Mouse (Mus musculus) liver, embryonic 13.5 days (tissue): ENCODE results near the gene Dok4. TPM values are rescaled to one million over a fixed set of nuclear protein-coding genes. Genes with fewer than 3 reads are reported as not detected.

ENCODE experiments used
- ATAC-seq: fragments of 200-750 bp; cut with Nextera tagmentation; 2 replicates; pipeline ENCODE4 v1.8.0; 2017; ENCODE audit warnings: low read depth, mild to moderate bottlenecking, moderate number of reproducible peaks, moderate library complexity
- DNase-seq: peaks from one replicate; pipeline ENCODE4 v3.0.0; 2022
- H3K27ac ChIP-seq: fragments of 300-500 bp; sonication (generic); 2 replicates; pipeline ENCODE4 v1.5.1; 2015; ENCODE audit warnings: moderate library complexity, mild to moderate bottlenecking, inconsistent platforms
- H3K27me3 ChIP-seq: fragments of 300-500 bp; sonication (generic); 2 replicates; pipeline ENCODE4 v1.6.1; 2015; ENCODE audit warnings: mild to moderate bottlenecking, inconsistent platforms
- H3K36me3 ChIP-seq: fragments of 300-500 bp; sonication (generic); 2 replicates; pipeline ENCODE4 v1.6.1; 2015; ENCODE audit warnings: mild to moderate bottlenecking, inconsistent platforms
- H3K4me1 ChIP-seq: fragments of 300-500 bp; sonication (generic); replicated peaks from 2 replicates; pipeline ENCODE4 v1.6.1; 2015; ENCODE audit warnings: inconsistent platforms
- H3K4me2 ChIP-seq: fragments of 300-500 bp; sonication (generic); 2 replicates; pipeline ENCODE4 v1.6.1; 2015; ENCODE audit warnings: inconsistent platforms, mild to moderate bottlenecking, moderate library complexity
- H3K4me3 ChIP-seq: fragments of 300-500 bp; sonication (generic); replicated peaks from 2 replicates; pipeline ENCODE4 v1.5.1; 2015; ENCODE audit warnings: mild to moderate bottlenecking, inconsistent platforms
- H3K9ac ChIP-seq: fragments of 300-500 bp; sonication (generic); 2 replicates; pipeline ENCODE4 v1.6.1; 2015; ENCODE audit warnings: mild to moderate bottlenecking, inconsistent platforms
- H3K9me3 ChIP-seq: fragments of 300-500 bp; sonication (generic); replicated peaks from 2 replicates; pipeline ENCODE4 v1.6.1; 2016; ENCODE audit warnings: inconsistent platforms
- WGBS: fragments of 180-500 bp; shearing (Covaris S2); methylation state at CpG from one replicate; pipeline ENCODE4 v1.1.7; 2015; ENCODE audit not compliant: insufficient replicate concordance; 5-methylcytosine and 5-hydroxymethylcytosine counted together
- polyA plus RNA-seq: library from polyadenylated mRNA; unstranded; fragments of >200 nt; fragmentation: Nextera tagmentation; extraction: Ambion mirVana; gene quantifications from 2 replicates; pipeline ENCODE4 v1.2.1, GENCODE M21; 2015

Dok4 gene
- polyA plus RNA-seq, result 9.3 and 9.8 TPM in 2 replicates

- DNase-seq, result peak; percentile 85
- H3K27me3 ChIP-seq, result peaks cover 38% of the 10 kb centered on the region
Observed at GRCm38 (mm10) chr8:94876197-94876730, at the start of gene Dok4. TSS of gene Dok4 (minus strand) at chr8:94876330.

GRCm38 (mm10) chr8:94923405-94923804, 47.3 kb upstream of the Dok4 start, which contains the start of gene Adgrg5:
TSS of gene Adgrg5 (plus strand) at chr8:94923694.
- peak within 1 kb of the TSS; percentile 46 for H3K4me2 ChIP-seq
- peaks cover 48% of the 10 kb centered on the region for H3K4me1 ChIP-seq
- H3K4me3 ChIP-seq, result no peak within 1 kb of the TSS
- H3K36me3 ChIP-seq, result no peaks in the 10 kb centered on the region
- no peak for ATAC-seq
- H3K9me3 ChIP-seq, result no peaks in the 10 kb centered on the region
- peak within 1 kb of the TSS; percentile 54; the same call in 1 of the 2 replicates for H3K9ac ChIP-seq
- peaks cover 2% of the 10 kb centered on the region for H3K27me3 ChIP-seq
- 32% methylated on average over 8 of the region's 8 CpGs for WGBS
- no peak for DNase-seq
- peak within 1 kb of the TSS; percentile 73 for H3K27ac ChIP-seq

More at GRCm38 (mm10) chr8:94876197-94876730, at the start of gene Dok4:
- Histone ChIP-seq H3K27ac (peak within 1 kb of the TSS; percentile 96), H3K4me3 (peak within 1 kb of the TSS; percentile 85), H3K4me1 (peaks cover 62% of the 10 kb centered on the region), H3K36me3 (no peaks in the 10 kb centered on the region; the same call in none of the 2 replicates), H3K9me3 (no peaks in the 10 kb centered on the region), H3K4me2 (peak within 1 kb of the TSS; percentile 90), H3K9ac (peak within 1 kb of the TSS; percentile 94)
- ATAC-seq, result peak; percentile 84
- WGBS, result under 1% methylated on average over 26 of the region's 37 CpGs

- DNase-seq (peak; percentile 40), ATAC-seq (peak; percentile 80)
- H3K36me3 ChIP-seq, result no peaks in the 10 kb centered on the region
- no peak overlapping the region for H3K4me3 ChIP-seq
- H3K4me1 ChIP-seq, result peaks cover 56% of the 10 kb centered on the region
- H3K9ac ChIP-seq, result peak overlapping the region; percentile 54; the same call in 1 of the 2 replicates
- H3K27ac ChIP-seq, result peak overlapping the region; percentile 73
- no peaks in the 10 kb centered on the region for H3K9me3 ChIP-seq
- H3K4me2 ChIP-seq, result peak overlapping the region; percentile 46
- WGBS, result 3% methylated on average over 8 of the region's 8 CpGs
- peaks cover 8% of the 10 kb centered on the region for H3K27me3 ChIP-seq
Observed at GRCm38 (mm10) chr8:94922602-94923001, 46.5 kb upstream of the Dok4 start.

GRCm38 (mm10) chr8:94922176-94922575, 46.0 kb upstream of the Dok4 start:
- peak overlapping the region; percentile 46; the same call in 1 of the 2 replicates for H3K4me2 ChIP-seq
- H3K4me1 ChIP-seq, result peaks cover 60% of the 10 kb centered on the region
- WGBS, result 38% methylated on average over 6 of the region's 6 CpGs
- no peak for DNase-seq
- ATAC-seq, result no peak
- no peaks in the 10 kb centered on the region for H3K36me3 ChIP-seq
- H3K27me3 ChIP-seq, result peaks cover 8% of the 10 kb centered on the region
- H3K4me3 ChIP-seq, result no peak overlapping the region
- H3K9me3 ChIP-seq, result no peaks in the 10 kb centered on the region
- H3K9ac ChIP-seq, result 0 out of 2 replicates have a peak overlapping the region, but pooled peaks have one; percentile 54
- peak overlapping the region; percentile 73 for H3K27ac ChIP-seq

- Histone ChIP-seq H3K27me3 (peaks cover 24% of the 10 kb centered on the region), H3K4me1 (peaks cover 85% of the 10 kb centered on the region), H3K4me3 (no peak overlapping the region), H3K4me2 (no peak overlapping the region), H3K9ac (no peak overlapping the region), H3K36me3 (no peaks in the 10 kb centered on the region), H3K9me3 (no peaks in the 10 kb centered on the region), H3K27ac (no peak overlapping the region)
- DNase-seq (no peak), ATAC-seq (no peak)
Observed at GRCm38 (mm10) chr8:94919256-94919655, 43.1 kb upstream of the Dok4 start.

GRCm38 (mm10) chr8:94917851-94918495, 41.8 kb upstream of the Dok4 start, which contains the start of gene Ccdc102a:
TSS of gene Ccdc102a (minus strand) at chr8:94918098.
- Histone ChIP-seq H3K4me2 (peak within 1 kb of the TSS; percentile 96), H3K9ac (peak within 1 kb of the TSS; percentile 77), H3K27me3 (peaks cover 36% of the 10 kb centered on the region), H3K4me1 (peaks cover 81% of the 10 kb centered on the region), H3K4me3 (peak within 1 kb of the TSS; percentile 72), H3K9me3 (no peaks in the 10 kb centered on the region), H3K36me3 (no peaks in the 10 kb centered on the region), H3K27ac (peak within 1 kb of the TSS; percentile 39)
- DNase-seq, result no peak
- 2% methylated on average over 49 of the region's 51 CpGs for WGBS
- peak; percentile 33 for ATAC-seq

GRCm38 (mm10) chr8:94917352-94917751, 41.2 kb upstream of the Dok4 start:
- H3K9me3 ChIP-seq, result no peaks in the 10 kb centered on the region
- H3K9ac ChIP-seq, result peak overlapping the region; percentile 77
- under 1% methylated on average over 27 of the region's 27 CpGs for WGBS
- peaks cover 77% of the 10 kb centered on the region for H3K4me1 ChIP-seq
- H3K36me3 ChIP-seq, result no peaks in the 10 kb centered on the region
- H3K27ac ChIP-seq, result peak overlapping the region; percentile 39
- H3K4me2 ChIP-seq, result peak overlapping the region; percentile 96
- ATAC-seq (peak; percentile 85), DNase-seq (peak; percentile 80)
- peaks cover 43% of the 10 kb centered on the region for H3K27me3 ChIP-seq
- peak overlapping the region; percentile 72 for H3K4me3 ChIP-seq

- WGBS, result 6% methylated on average over 10 of the region's 10 CpGs
Observed at GRCm38 (mm10) chr8:94916960-94917324, 40.8 kb upstream of the Dok4 start.

GRCm38 (mm10) chr8:94916311-94916959, 40.3 kb upstream of the Dok4 start:
- no peaks in the 10 kb centered on the region for H3K9me3 ChIP-seq
- no peaks in the 10 kb centered on the region for H3K36me3 ChIP-seq
- peak overlapping the region; percentile 72 for H3K4me3 ChIP-seq
- DNase-seq (no peak), ATAC-seq (no peak)
- peak overlapping the region; percentile 96 for H3K4me2 ChIP-seq
- 28% methylated on average over 9 of the region's 9 CpGs for WGBS
- H3K4me1 ChIP-seq, result peaks cover 69% of the 10 kb centered on the region
- peak overlapping the region; percentile 77 for H3K9ac ChIP-seq
- H3K27ac ChIP-seq, result no peak overlapping the region
- H3K27me3 ChIP-seq, result peaks cover 50% of the 10 kb centered on the region

More at GRCm38 (mm10) chr8:94916960-94917324, 40.8 kb upstream of the Dok4 start:
- Histone ChIP-seq H3K9ac (peak overlapping the region; percentile 77), H3K4me3 (peak overlapping the region; percentile 72), H3K36me3 (no peaks in the 10 kb centered on the region), H3K27ac (no peak overlapping the region), H3K9me3 (no peaks in the 10 kb centered on the region), H3K4me2 (peak overlapping the region; percentile 96), H3K27me3 (peaks cover 47% of the 10 kb centered on the region), H3K4me1 (peaks cover 73% of the 10 kb centered on the region)
- no peak for DNase-seq
- ATAC-seq, result peak; percentile 1; the same call in 1 of the 2 replicates

- Histone ChIP-seq H3K9ac (no peak overlapping the region), H3K27ac (no peak overlapping the region), H3K4me2 (no peak overlapping the region), H3K27me3 (peaks cover 52% of the 10 kb centered on the region), H3K4me1 (peaks cover 60% of the 10 kb centered on the region), H3K9me3 (no peaks in the 10 kb centered on the region), H3K36me3 (no peaks in the 10 kb centered on the region), H3K4me3 (no peak overlapping the region)
- ATAC-seq (no peak), DNase-seq (no peak)
- WGBS, result 75% methylated on average over 3 of the region's 3 CpGs
Observed at GRCm38 (mm10) chr8:94914701-94915101, 38.6 kb upstream of the Dok4 start.

GRCm38 (mm10) chr8:94914256-94914655, 38.1 kb upstream of the Dok4 start:
- DNase-seq (no peak), ATAC-seq (no peak)
- peaks cover 52% of the 10 kb centered on the region for H3K27me3 ChIP-seq
- no peak overlapping the region for H3K9ac ChIP-seq
- no peaks in the 10 kb centered on the region for H3K36me3 ChIP-seq
- H3K4me2 ChIP-seq, result no peak overlapping the region
- WGBS, result 73% methylated on average over 6 of the region's 6 CpGs
- H3K9me3 ChIP-seq, result no peaks in the 10 kb centered on the region
- H3K4me1 ChIP-seq, result peaks cover 58% of the 10 kb centered on the region
- no peak overlapping the region for H3K27ac ChIP-seq
- H3K4me3 ChIP-seq, result no peak overlapping the region
